Mouse (Mus musculus) heart, embryonic 14.5 days (tissue): Measurements from ENCODE around the gene Mmd. TPM values are rescaled to one million over a fixed set of nuclear protein-coding genes. Genes with fewer than 3 reads are reported as not detected.
"Not testable (repeated sequence)": the region's sequence is repeated elsewhere in the genome, so short reads cannot be mapped to it uniquely, and the experiment has no call there.

Experiments
- ATAC-seq: fragments of 200-750 bp; cut with Nextera tagmentation; 2 replicates; pipeline ENCODE4 v1.8.0; 2017; ENCODE audit warnings: low read depth, moderate TSS enrichment; ENCODE audit not compliant: insufficient number of reproducible peaks, insufficient read depth, low FRiP score
- H3K27ac ChIP-seq, 2 experiments: fragments of 200-500 bp in 1 of 2; fragments of 300-500 bp in 1 of 2; sonication (generic) in 1 of 2; replicated peaks in 1 of 2; 2 replicates each; pipeline ENCODE4 v1.5.1; 2012 to 2014; ENCODE audit warnings: low read depth in 2 of 2, low read length in 2 of 2, control low read depth in 1 of 2, mild to moderate bottlenecking in 1 of 2, mixed read lengths in 1 of 2; ENCODE audit not compliant: control insufficient read depth in 1 of 2, insufficient read depth in 1 of 2
- H3K27me3 ChIP-seq: fragments of 300-500 bp; sonication (generic); 2 replicates; pipeline ENCODE4 v1.6.1; 2014; ENCODE audit warnings: mild to moderate bottlenecking, low read length, control low read depth; ENCODE audit not compliant: control insufficient read depth, insufficient read depth
- H3K36me3 ChIP-seq: fragments of 300-500 bp; sonication (generic); 2 replicates; pipeline ENCODE4 v1.6.1; 2014; ENCODE audit warnings: mild to moderate bottlenecking, control low read depth, low read length, mixed read lengths; ENCODE audit not compliant: control insufficient read depth, insufficient read depth
- H3K4me1 ChIP-seq, 2 experiments: fragments of 200-500 bp in 1 of 2; fragments of 300-500 bp in 1 of 2; sonication (generic) in 1 of 2; 2 replicates each; pipeline ENCODE4 v1.6.1; 2012 to 2014; ENCODE audit warnings: low read length in 2 of 2, control low read depth in 1 of 2, mixed read lengths in 1 of 2; ENCODE audit not compliant: control insufficient read depth in 2 of 2, insufficient read depth in 2 of 2
- H3K4me2 ChIP-seq: fragments of 300-500 bp; sonication (generic); 2 replicates; pipeline ENCODE4 v1.6.1; 2014; ENCODE audit warnings: mild to moderate bottlenecking, low read length
- H3K4me3 ChIP-seq, 2 experiments: fragments of 200-500 bp in 1 of 2; fragments of 300-500 bp in 1 of 2; sonication (generic) in 1 of 2; 2 replicates each; pipeline ENCODE4 v1.5.1; 2012 to 2014; ENCODE audit warnings: low read length in 2 of 2, mild to moderate bottlenecking in 2 of 2, control low read depth in 1 of 2, low read depth in 1 of 2, moderate library complexity in 1 of 2; ENCODE audit not compliant: control insufficient read depth in 1 of 2, insufficient read depth in 1 of 2
- H3K9ac ChIP-seq: fragments of 300-500 bp; sonication (generic); 2 replicates; pipeline ENCODE4 v1.6.1; 2014; ENCODE audit warnings: mild to moderate bottlenecking, low read length
- H3K9me3 ChIP-seq: fragments of 300-500 bp; sonication (generic); 2 replicates; pipeline ENCODE4 v1.6.1; 2016; ENCODE audit warnings: low read length, control low read depth; ENCODE audit not compliant: control insufficient read depth
- WGBS: fragments of 180-500 bp; shearing (Covaris S2); extraction: QIAGEN DNeasy Blood & Tissue Kit; methylation state at CpG from one replicate; pipeline ENCODE4 v1.1.7; 2014; 5-methylcytosine and 5-hydroxymethylcytosine counted together
- polyA plus RNA-seq: library from polyadenylated mRNA; unstranded; fragments of >200 nt; fragmentation: Nextera tagmentation; extraction: Ambion mirVana; gene quantifications from 2 replicates; pipeline ENCODE4 v1.2.1, GENCODE M21; 2014

The Mmd gene
- polyA plus RNA-seq, 1 experiment from 2014 or later = 68.8 TPM

- 85% methylated on average over 11 of the region's 11 CpGs for WGBS
These were observed 21.0 kb downstream of the Mmd start for GRCm38 (mm10) chr11:90270132-90270877.

GRCm38 (mm10) chr11:90274187-90274586, 24.9 kb downstream of the Mmd start:
- Histone ChIP-seq H3K9ac (no peak overlapping the region), H3K27me3 (no peaks in the 10 kb centered on the region), H3K36me3 (peaks cover 87% of the 10 kb centered on the region), H3K9me3 (no peaks in the 10 kb centered on the region), H3K4me3 (no peak overlapping the region), H3K27ac (no peak overlapping the region), H3K4me1 (no peaks in the 10 kb centered on the region), H3K4me2 (no peak overlapping the region)
- WGBS = 46% methylated on average over 1 of the region's 1 CpGs
- no peak for ATAC-seq

More at GRCm38 (mm10) chr11:90270132-90270877, 21.0 kb downstream of the Mmd start:
- Histone ChIP-seq H3K4me3 (no peak overlapping the region), H3K27ac (no peak overlapping the region), H3K9ac (no peak overlapping the region), H3K4me2 (no peak overlapping the region), H3K27me3 (no peaks in the 10 kb centered on the region), H3K9me3 (no peaks in the 10 kb centered on the region), H3K4me1 (0 out of 4 replicates have a peak, but pooled peaks cover 0 to 6% of the 10 kb centered on the region in 2 experiments), H3K36me3 (peaks cover 90% of the 10 kb centered on the region)
- no peak for ATAC-seq

- Histone ChIP-seq H3K27me3 (no peaks in the 10 kb centered on the region), H3K9ac (no peak overlapping the region), H3K4me1 (no peaks in the 10 kb centered on the region), H3K27ac (no peak overlapping the region), H3K4me3 (no peak overlapping the region), H3K36me3 (peaks cover 76% of the 10 kb centered on the region), H3K4me2 (no peak overlapping the region), H3K9me3 (no peaks in the 10 kb centered on the region)
- no peak for ATAC-seq
- 81% methylated on average over 7 of the region's 7 CpGs for WGBS
These were observed 26.4 kb downstream of the Mmd start for GRCm38 (mm10) chr11:90275663-90276062.

DNA sequence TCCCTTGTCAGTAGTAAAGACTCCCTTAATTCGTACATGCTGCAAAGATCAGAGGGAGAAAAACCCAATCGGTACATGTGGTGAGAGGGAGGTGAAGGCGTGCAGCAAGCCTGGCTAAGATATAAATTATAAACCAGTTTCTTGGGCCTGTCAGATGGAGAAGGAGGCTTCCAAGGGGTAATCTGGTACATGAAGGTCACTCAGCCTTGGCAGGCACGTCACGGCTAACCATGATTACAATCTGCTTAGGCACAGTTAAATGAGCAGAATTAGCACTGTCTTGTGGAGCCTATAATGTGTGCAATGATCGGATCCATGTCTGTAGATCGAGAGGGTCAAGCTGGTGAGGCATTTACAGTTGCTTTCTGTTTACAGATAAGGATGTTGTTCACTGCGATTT, 26.9 kb downstream of the Mmd start:
- Histone ChIP-seq H3K36me3 (peaks cover 72% of the 10 kb centered on the region), H3K9me3 (no peaks in the 10 kb centered on the region), H3K27me3 (no peaks in the 10 kb centered on the region), H3K4me3 (no peak overlapping the region), H3K4me2 (no peak overlapping the region), H3K4me1 (no peaks in the 10 kb centered on the region), H3K9ac (no peak overlapping the region), H3K27ac (no peak overlapping the region)
- ATAC-seq = no peak
- 78% methylated on average over 8 of the region's 8 CpGs for WGBS

- ATAC-seq = no peak
- WGBS = 93% methylated on average over 12 of the region's 12 CpGs
- Histone ChIP-seq H3K36me3 (peaks cover 68% of the 10 kb centered on the region), H3K9me3 (no peaks in the 10 kb centered on the region), H3K4me2 (no peak overlapping the region), H3K9ac (no peak overlapping the region), H3K27me3 (no peaks in the 10 kb centered on the region), H3K27ac (no peak overlapping the region), H3K4me3 (no peak overlapping the region), H3K4me1 (no peaks in the 10 kb centered on the region)
These were observed 27.3 kb downstream of the Mmd start for GRCm38 (mm10) chr11:90276561-90276960.

- H3K9ac ChIP-seq = no peak overlapping the region
- no peak overlapping the region for H3K27ac ChIP-seq
- H3K4me1 ChIP-seq = no peaks in the 10 kb centered on the region
- H3K9me3 ChIP-seq = no peaks in the 10 kb centered on the region
- peaks cover 39% of the 10 kb centered on the region for H3K36me3 ChIP-seq
- H3K4me2 ChIP-seq = no peak overlapping the region
- no peak overlapping the region for H3K4me3 ChIP-seq
- H3K27me3 ChIP-seq = no peaks in the 10 kb centered on the region
- no peak for ATAC-seq
- 87% methylated on average over 5 of the region's 5 CpGs for WGBS
These were observed 30.8 kb downstream of the Mmd start for GRCm38 (mm10) chr11:90280069-90280468.

- H3K9me3 ChIP-seq, H3K4me2 ChIP-seq, ATAC-seq, H3K27ac ChIP-seq, H3K4me1 ChIP-seq, H3K9ac ChIP-seq, H3K27me3 ChIP-seq, H3K4me3 ChIP-seq: not testable (repeated sequence)
- WGBS = 88% methylated on average over 2 of the region's 2 CpGs
- H3K36me3 ChIP-seq = peaks cover 22% of the 10 kb centered on the region
These were observed 32.7 kb downstream of the Mmd start for GRCm38 (mm10) chr11:90281943-90282342.

DNA sequence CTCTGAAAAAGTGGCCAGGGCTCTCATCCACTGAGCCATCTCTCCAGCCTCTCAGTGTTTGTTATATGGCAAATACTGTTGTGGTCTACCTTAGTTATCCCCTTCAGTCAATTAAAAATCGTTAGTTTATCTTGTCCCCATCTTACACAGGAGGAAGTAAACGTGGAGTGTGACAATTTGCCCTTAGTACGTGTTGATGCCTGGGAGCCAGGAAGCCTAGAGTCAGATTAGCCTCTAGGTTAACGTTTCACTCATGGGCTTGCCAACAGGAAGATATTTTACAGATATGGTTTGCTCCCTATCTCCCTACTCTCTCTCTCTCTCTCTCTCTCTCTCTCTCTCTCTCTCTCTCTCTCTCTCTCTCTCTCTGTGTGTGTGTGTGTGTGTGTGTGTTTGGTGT, 33.9 kb downstream of the Mmd start:
- Histone ChIP-seq H3K4me2 (no peak overlapping the region), H3K27me3 (no peaks in the 10 kb centered on the region), H3K4me3 (no peak overlapping the region), H3K9ac (no peak overlapping the region), H3K9me3 (no peaks in the 10 kb centered on the region), H3K4me1 (no peaks in the 10 kb centered on the region), H3K36me3 (peaks cover 10% of the 10 kb centered on the region; the same call in 1 of the 2 replicates), H3K27ac (no peak overlapping the region)
- ATAC-seq = no peak
- WGBS = 28% methylated on average over 4 of the region's 4 CpGs
